Mouse (Mus musculus): ENCODE measurements around the gene Mcpt1. TPM values are rescaled to one million over a fixed set of nuclear protein-coding genes. Genes with fewer than 3 reads are reported as not detected.
"Not testable (repeated sequence)": the region's sequence is repeated elsewhere in the genome, so short reads cannot be mapped to it uniquely, and the experiment has no call there.

The Mcpt1 gene
- total RNA-seq (2021): not detected

- DNase-seq (ENCODE audit: extremely low spot score in 1 of 2, low spot score in 1 of 2): not testable (repeated sequence)
Observed at GRCm38 (mm10) chr14:56017671-56018070, at the start of gene Mcpt1. Mcpt1 (plus strand) TSS chr14:56017971.

GRCm38 (mm10) chr14:55987464-55987863 is 30.3 kb upstream of the Mcpt1 start:
- DNase-seq (ENCODE audit: extremely low spot score in 1 of 2, low spot score in 1 of 2): not testable (repeated sequence)

- no peak for DNase-seq (ENCODE audit: extremely low spot score in 1 of 2, low spot score in 1 of 2)
Observed at GRCm38 (mm10) chr14:56013147-56013546, 4.6 kb upstream of the Mcpt1 start.

- no peak for DNase-seq (ENCODE audit: extremely low spot score in 1 of 2, low spot score in 1 of 2)
Observed at GRCm38 (mm10) chr14:56013924-56014323, 3.8 kb upstream of the Mcpt1 start.

GRCm38 (mm10) chr14:56019446-56019845 is 1.7 kb downstream of the Mcpt1 start:
- no peak for DNase-seq (ENCODE audit: extremely low spot score in 1 of 2, low spot score in 1 of 2)

- DNase-seq (ENCODE audit: extremely low spot score in 1 of 2, low spot score in 1 of 2): not testable (repeated sequence)
Observed at GRCm38 (mm10) chr14:56021305-56021704, 3.5 kb downstream of the Mcpt1 start.

- DNase-seq (ENCODE audit: extremely low spot score in 1 of 2, low spot score in 1 of 2): not testable (repeated sequence)
Observed at GRCm38 (mm10) chr14:56030395-56030794, 12.6 kb downstream of the Mcpt1 start, which contains the start of gene Mcpt9. Mcpt9 (minus strand) TSS chr14:56030495.

- no peak for DNase-seq (ENCODE audit: extremely low spot score in 1 of 2, low spot score in 1 of 2)
Observed at GRCm38 (mm10) chr14:56034433-56034832, 16.7 kb downstream of the Mcpt1 start.

GRCm38 (mm10) chr14:56041792-56042191 is 24.0 kb downstream of the Mcpt1 start, which contains the start of gene Mcpt2:
Mcpt2 (plus strand) TSS chr14:56042041.
- not testable (repeated sequence) for DNase-seq (ENCODE audit: extremely low spot score in 1 of 2, low spot score in 1 of 2)

- no peak for DNase-seq (ENCODE audit: extremely low spot score in 1 of 2, low spot score in 1 of 2)
Observed at GRCm38 (mm10) chr14:56055408-56055807, 37.6 kb downstream of the Mcpt1 start.

GRCm38 (mm10) chr14:56057722-56058121 is 40.0 kb downstream of the Mcpt1 start:
- DNase-seq (ENCODE audit: extremely low spot score in 1 of 2, low spot score in 1 of 2): no peak

- DNase-seq (ENCODE audit: extremely low spot score in 1 of 2, low spot score in 1 of 2): not testable (repeated sequence)
Observed at GRCm38 (mm10) chr14:56062213-56062612, 44.4 kb downstream of the Mcpt1 start, which contains the start of gene Mcpt4. Mcpt4 (minus strand) TSS chr14:56062313.

Other genes starting within 250 kb of the Mcpt1 start
- 1 to 10 TPM; 3.9 to 5.9 TPM for gene Adcy4, start 233.9 kb upstream of the Mcpt1 start, total RNA-seq (2021)
- 1 to 10 TPM in 1 of 2 experiments, under 1 TPM in 1; 0.61 to 1.2 TPM for gene Ripk3, start 229.1 kb upstream of the Mcpt1 start, total RNA-seq (2021)
- 1 to 10 TPM; 1.6 to 3.9 TPM for gene Nfatc4, start 194.8 kb upstream of the Mcpt1 start, total RNA-seq (2021)
- 10 to 100 TPM in 1 of 2 experiments, 1 to 10 TPM in 1; 8.5 to 10.7 TPM for gene Nynrin, start 164.0 kb upstream of the Mcpt1 start, total RNA-seq (2021)
- 1 to 10 TPM in 1 of 2 experiments, under 1 TPM in 1; 0.42 to 1.4 TPM for gene Cbln3, start 133.6 kb upstream of the Mcpt1 start, total RNA-seq (2021)
- gene Khnyn, start 133.0 kb upstream of the Mcpt1 start, total RNA-seq (2021): 10 to 100 TPM; 10.5 to 12.1 TPM
- 10 to 100 TPM; 74.9 to 79.0 TPM for gene Sdr39u1, start 117.7 kb upstream of the Mcpt1 start, total RNA-seq (2021)
- under 1 TPM in 1 of 2 experiments, not detected in 1; 0.59 TPM for gene Cma1, start 73.3 kb upstream of the Mcpt1 start, total RNA-seq (2021)
- gene Cma2, start 67.0 kb upstream of the Mcpt1 start, total RNA-seq (2021): not detected
- not detected for gene Mcpt9, start 12.5 kb downstream of the Mcpt1 start, total RNA-seq (2021)
- gene Mcpt2, start 24.1 kb downstream of the Mcpt1 start, total RNA-seq (2021): not detected
- 1 to 10 TPM in 1 of 2 experiments, not detected in 1; 1.1 TPM for gene Mcpt4, start 44.3 kb downstream of the Mcpt1 start, total RNA-seq (2021)
- gene Mcpt8, start 67.3 kb downstream of the Mcpt1 start, total RNA-seq (2021): not detected
- gene Ctsg, start 84.6 kb downstream of the Mcpt1 start, total RNA-seq (2021): not detected
- gene Gzme, start 102.7 kb downstream of the Mcpt1 start, total RNA-seq (2021): not detected
- gene Gzmd, start 114.6 kb downstream of the Mcpt1 start, total RNA-seq (2021): not detected
- gene Gzmg, start 141.6 kb downstream of the Mcpt1 start, total RNA-seq (2021): not detected
- gene Gzmn, start 156.6 kb downstream of the Mcpt1 start, total RNA-seq (2021): not detected
- gene Gzmf, start 193.4 kb downstream of the Mcpt1 start, total RNA-seq (2021): not detected
- gene Gzmc, start 216.7 kb downstream of the Mcpt1 start, total RNA-seq (2021): not detected
- gene Gzmb, start 244.3 kb downstream of the Mcpt1 start, total RNA-seq (2021): not detected